Mouse (Mus musculus) layer of hippocampus, postnatal 36 days (tissue): Measurements from ENCODE around the gene Capzb. TPM values are rescaled to one million over a fixed set of nuclear protein-coding genes. Genes with fewer than 3 reads are reported as not detected.

Source experiments
- DNase-seq, 2 experiments: peaks; one replicate each; pipeline ENCODE4 v3.0.0; 2022
- microRNA-seq, 2 experiments: library from miRNA; unstranded; fragments of <30 nt; microRNA quantifications; one replicate each; pipeline ENCODE4 v1.2.0; 2021
- total RNA-seq, 2 experiments: library from RNA; stranded (reverse); gene quantifications; 2 replicates each; pipeline ENCODE4 v1.2.3; 2021

Capzb gene
- total RNA-seq, 2 experiments from 2014 or later, result 417 to 423 TPM

DNA sequence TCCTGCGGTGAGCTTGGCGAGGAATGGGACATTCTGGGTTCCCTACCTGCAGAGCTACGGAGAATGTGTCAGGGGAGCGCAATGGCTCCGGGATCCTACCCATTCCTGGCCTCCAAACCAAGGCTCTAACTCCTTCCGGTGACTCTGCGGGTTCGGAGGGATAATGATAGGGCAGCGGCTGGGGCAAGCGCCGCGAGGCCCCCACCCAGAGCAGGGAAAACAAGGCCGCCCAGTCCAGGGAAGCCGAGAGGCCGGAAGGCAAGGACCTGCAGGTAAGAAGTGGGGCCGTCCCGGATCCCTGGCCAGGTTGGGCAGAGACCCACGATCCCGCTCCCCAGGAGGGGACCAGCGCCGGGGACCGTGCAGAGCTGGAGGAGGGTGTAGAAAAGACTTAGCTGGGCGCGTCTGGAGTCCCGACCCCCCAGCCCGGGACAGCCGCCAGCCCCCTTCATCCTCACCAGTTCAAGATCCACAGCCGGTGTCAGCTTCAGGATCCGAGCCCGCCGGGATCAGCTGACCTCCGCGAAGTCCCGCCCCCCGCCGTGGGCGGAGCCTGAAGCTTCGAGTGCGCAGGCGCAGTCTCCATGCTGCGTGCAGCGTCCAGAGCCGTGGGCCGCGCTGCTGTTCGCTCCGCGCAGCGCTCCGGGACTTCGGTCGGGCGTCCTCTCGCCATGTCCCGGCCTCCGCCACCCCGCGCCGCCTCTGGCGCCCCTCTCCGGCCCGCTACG, 117.6 kb downstream of the Capzb start, which contains the start of the genes Pqlc2 and Akr7a5:
Gene Pqlc2, minus strand, starts transcription at position 538 of the 728 bp plus-strand sequence.
Gene Akr7a5, plus strand, starts transcription at position 574 of the 728 bp plus-strand sequence.
- peak; percentile 97 to 98 for DNase-seq

DNA sequence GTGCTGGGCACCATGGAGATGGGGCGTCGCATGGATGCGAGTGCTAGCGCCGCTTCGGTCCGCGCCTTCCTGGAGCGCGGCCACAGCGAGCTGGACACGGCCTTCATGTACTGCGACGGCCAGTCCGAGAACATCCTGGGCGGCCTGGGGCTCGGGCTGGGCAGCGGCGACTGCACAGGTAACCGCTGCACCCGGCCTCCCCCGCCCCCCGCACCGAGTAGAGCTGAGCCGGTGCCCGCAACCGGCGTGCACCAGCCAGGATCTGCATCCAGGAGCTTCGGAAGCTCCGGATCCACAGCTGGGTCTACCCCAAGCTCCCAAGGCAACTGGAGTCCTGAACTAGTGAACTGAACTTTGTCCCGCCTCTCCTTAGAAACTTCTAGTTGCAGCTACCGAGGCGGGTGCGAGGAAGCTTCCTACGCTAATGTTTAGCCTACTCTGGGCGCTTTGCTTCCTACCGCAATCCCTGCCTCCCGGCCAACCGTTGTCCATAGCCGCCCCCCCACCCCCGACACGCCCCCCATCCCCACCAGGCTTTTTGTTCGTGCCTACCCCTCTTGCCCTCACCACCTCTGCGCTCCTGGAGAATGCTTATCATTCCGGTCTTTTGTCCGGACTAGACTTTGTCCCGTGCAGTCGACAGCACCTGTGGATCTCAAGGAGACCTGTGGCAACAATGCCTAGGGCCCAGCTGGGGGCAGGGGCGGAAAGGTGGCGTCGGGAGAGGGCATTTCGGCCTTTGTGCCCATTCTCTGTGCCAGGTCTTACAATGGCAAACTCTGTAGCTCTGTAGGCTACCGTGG, 118.4 kb downstream of the Capzb start:
- DNase-seq, result no peak

DNA sequence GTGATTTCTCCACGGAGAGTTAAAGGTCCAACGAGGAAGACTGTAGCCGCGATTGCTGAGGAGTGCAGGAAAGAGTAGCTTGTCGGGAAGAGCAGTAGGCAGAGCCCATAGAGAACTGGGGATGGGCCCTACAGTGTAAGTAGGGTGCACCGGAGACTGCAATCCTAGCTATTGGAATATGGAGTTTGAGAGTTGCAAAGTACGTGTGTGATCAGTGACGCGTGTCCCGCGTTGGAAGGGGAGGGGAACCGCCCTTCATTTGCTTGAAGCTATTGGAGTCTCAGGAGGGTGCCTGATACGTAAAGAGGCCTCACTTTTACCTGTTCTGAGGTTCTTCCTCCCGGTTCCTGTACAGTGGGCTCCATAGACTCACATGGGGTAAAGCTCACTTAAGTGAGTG, 119.0 kb downstream of the Capzb start:
- DNase-seq, result no peak

DNA sequence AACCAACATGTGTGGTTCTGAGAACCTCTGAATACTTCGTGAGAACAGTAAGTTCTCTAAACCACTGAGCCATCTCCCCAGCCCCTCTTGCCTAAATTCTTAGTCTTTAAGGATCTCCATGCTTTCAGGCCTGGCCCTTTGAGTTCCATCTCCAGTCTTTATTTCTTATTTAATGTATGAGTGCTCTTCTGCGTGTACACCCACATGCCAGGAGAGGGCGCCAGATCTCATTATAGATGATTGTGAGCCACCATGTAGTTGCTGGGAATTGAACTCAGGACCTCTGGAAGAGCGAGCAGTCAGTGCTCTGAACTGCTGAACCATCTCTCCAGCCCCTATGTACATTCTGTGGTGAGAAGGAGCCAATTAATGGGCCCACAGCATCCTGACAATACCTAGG, 119.9 kb downstream of the Capzb start:
- DNase-seq, result no peak

DNA sequence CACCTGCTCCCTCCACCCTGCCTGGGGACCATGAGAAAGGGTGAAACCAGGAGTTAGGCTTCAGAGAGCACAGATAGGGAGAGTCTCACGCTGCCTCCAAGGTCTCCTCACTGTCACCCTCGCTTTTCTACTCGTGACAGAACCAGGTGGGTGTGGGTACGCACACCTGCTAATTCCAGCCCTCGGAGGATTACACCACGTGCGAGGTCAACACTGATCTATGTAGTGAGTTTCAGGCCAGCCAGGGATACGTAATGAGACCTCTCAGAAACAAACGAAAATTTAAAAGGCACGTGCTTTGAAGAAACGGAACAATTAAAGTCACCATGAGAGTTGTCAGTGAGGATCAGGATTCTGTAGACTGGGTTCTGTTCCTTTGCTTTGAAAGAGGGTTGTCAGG, 125.8 kb downstream of the Capzb start:
- DNase-seq, result no peak

DNA sequence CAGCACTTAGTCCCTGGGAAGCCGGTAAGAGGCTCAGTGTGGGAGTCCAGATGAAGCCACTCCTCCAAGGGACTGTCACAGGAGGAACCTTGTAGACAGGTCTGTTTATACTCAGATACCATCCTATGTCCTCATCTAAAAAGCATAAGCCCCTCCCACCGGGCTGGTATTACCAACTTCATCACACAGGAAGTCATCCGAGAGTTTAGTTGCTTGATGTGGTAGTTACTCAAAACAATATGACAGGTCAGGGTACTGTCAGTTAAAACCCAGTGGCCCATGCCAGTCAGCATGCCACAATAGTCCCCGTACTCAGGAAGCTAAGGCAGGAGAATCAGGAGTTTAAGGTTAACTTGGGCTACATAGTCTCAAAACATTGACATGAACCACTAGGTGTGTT, 127.0 kb downstream of the Capzb start:
- DNase-seq, result no peak

DNA sequence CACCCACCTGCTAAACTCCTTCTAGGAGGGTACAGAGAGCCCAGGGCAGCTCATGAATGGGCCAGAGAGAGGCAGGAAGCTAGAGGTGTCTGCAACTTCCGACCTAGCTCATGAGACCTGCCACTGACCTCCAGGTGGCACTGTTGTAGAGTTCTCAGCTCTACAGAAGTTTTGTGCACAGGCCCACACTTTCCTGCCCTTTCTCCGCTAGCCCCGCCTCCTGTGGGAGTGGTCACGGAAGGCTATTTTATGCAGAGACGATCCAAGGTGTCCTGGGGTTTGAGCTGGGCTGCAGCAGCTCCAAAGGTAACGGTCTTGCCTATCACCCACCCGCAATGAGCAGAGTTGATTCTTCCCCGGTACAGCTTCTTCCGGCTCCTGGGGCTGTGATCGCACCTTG, 137.9 kb downstream of the Capzb start:
- no peak for DNase-seq

- no peak for DNase-seq
Observed at GRCm38 (mm10) chr4:139334631-139335295, 142.1 kb downstream of the Capzb start.

GRCm38 (mm10) chr4:139335507-139335906, 142.8 kb downstream of the Capzb start:
- DNase-seq, result no peak

GRCm38 (mm10) chr4:139336822-139337483, 144.3 kb downstream of the Capzb start:
- peak; percentile 35 to 47 for DNase-seq

GRCm38 (mm10) chr4:139338145-139338544, 145.4 kb downstream of the Capzb start:
- DNase-seq, result no peak

DNA sequence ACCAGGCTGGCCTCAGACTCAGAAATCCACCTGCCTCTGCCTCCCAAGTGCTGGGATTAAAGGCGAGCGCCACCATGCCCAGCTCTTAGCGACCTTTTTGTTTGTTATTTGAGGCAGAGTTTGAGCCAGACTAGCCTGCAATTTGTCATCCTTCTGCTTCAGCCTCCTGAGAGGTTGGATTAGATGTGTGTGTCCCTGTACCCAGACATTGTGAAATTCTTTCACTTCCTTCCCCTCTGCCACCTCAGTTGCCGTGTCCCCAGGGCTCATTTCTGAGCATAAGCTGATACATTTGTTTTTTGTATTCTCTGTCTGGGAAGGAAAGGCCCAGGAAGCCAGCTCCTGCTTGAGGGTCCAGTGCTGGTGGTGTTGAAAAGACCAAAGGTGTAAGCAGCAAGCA, 148.1 kb downstream of the Capzb start:
- no peak for DNase-seq

Small RNAs within 50 kb of the gene (microRNA-seq; reads per million reads assigned to microRNA genes)
- gene Gm24245 (0 reads per million in 2 experiments), gene Gm25732 (0.60 to 0.63 reads per million in 2 experiments)

Other genes with a start within 250 kb of the Capzb start
- not detected for gene Rnf186, start 225.8 kb upstream of the Capzb start, total RNA-seq
- gene Tmco4, start 220.0 kb upstream of the Capzb start, total RNA-seq, result 1 to 10 TPM; 2.0 to 2.5 TPM
- gene Htr6, start 117.3 kb upstream of the Capzb start, total RNA-seq, result 1 to 10 TPM; 6.5 to 8.8 TPM
- 10 to 100 TPM; 77.2 to 86.8 TPM for gene Nbl1, start 99.9 kb upstream of the Capzb start, total RNA-seq
- 100 to 1,000 TPM; 198 to 212 TPM for gene Minos1, start 61.8 kb upstream of the Capzb start, total RNA-seq
- 10 to 100 TPM; 11.9 to 13.2 TPM for gene Pqlc2, start 117.8 kb downstream of the Capzb start, total RNA-seq
- 10 to 100 TPM; 32.1 to 32.3 TPM for gene Akr7a5, start 117.8 kb downstream of the Capzb start, total RNA-seq
- gene Mrto4, start 159.7 kb downstream of the Capzb start, total RNA-seq, result 10 to 100 TPM; 48.1 to 48.3 TPM
- 10 to 100 TPM; 87.9 to 89.8 TPM for gene Emc1, start 159.7 kb downstream of the Capzb start, total RNA-seq
- 100 to 1,000 TPM; 149 to 168 TPM for gene Ubr4, start 159.7 kb downstream of the Capzb start, total RNA-seq